Mouse (Mus musculus): ENCODE measurements at regions not wholly inside any gene's neighbourhood (a gene's known extent, or its start where the extent isn't known, plus 50 kb on each side); places are given as distances from the start of the nearest gene placed in this dataset.

GRCm38 (mm10) chr13:45204856-45205255, 126.4 kb downstream of the Gm9817 start:
- dilution Hi-C loops (cut with MboI; ENCODE audit: extremely low pct_ligation_motif_present, extremely low pct_unique_long_range_greater_than_20kb, low sequenced_read_pairs), result no loop called here
- H3K4me3 ChIP-seq (replicated peaks in 1 of 3; ENCODE audit: low read depth in 2 of 3, low read length in 2 of 3, poor library complexity in 1 of 3), result no peak overlapping the region

GRCm38 (mm10) chr13:45208540-45209197, 130.2 kb downstream of the Gm9817 start:
- in situ Hi-C loops (cut with MboI; ENCODE audit: low pct_ligation_motif_present, low pct_unique_long_range_greater_than_20kb, low sequenced_read_pairs) (no loop called here), dilution Hi-C loops (cut with MboI; ENCODE audit: extremely low pct_ligation_motif_present, extremely low pct_unique_long_range_greater_than_20kb, low sequenced_read_pairs) (no loop called here)
- H3K4me1 ChIP-seq (ENCODE audit: control insufficient read depth in 1 of 2, insufficient read depth in 2 of 2), result peaks cover 5 to 6% of the 10 kb centered on the region in 2 experiments; a peak in 3 of 4 replicates
- no peak for DNase-seq (ENCODE audit: extremely low read depth)
- no peaks in the 10 kb centered on the region for H3K36me3 ChIP-seq (replicated peaks in 1 of 2; ENCODE audit: control insufficient read depth in 1 of 2, insufficient read depth in 1 of 2, low read length in 1 of 2)
- H3K27me3 ChIP-seq (replicated peaks), result no peaks in the 10 kb centered on the region
- H3K9me3 ChIP-seq (replicated peaks; ENCODE audit: low read length), result no peaks in the 10 kb centered on the region
- H3K27ac ChIP-seq (ENCODE audit: insufficient read depth, low read depth), result no peak overlapping the region
- no peak overlapping the region for H3K4me2 ChIP-seq (ENCODE audit: insufficient read depth, low read depth, poor library complexity, severe bottlenecking)
- H3K79me2 ChIP-seq (replicated peaks; ENCODE audit: control insufficient read depth, extremely low read depth, insufficient read depth, poor library complexity, severe bottlenecking), result no peaks in the 10 kb centered on the region
- H3K9ac ChIP-seq (ENCODE audit: insufficient read depth, low read depth), result no peak overlapping the region
- no peak overlapping the region for H3K4me3 ChIP-seq (replicated peaks in 1 of 3; ENCODE audit: low read depth in 2 of 3, low read length in 2 of 3, poor library complexity in 1 of 3)
- no peak for TF ChIP-seq UBTF (IDR thresholded peaks at IDR 0.05; ENCODE audit: low read depth, low read length)
- TF ChIP-seq POLR2A (IDR thresholded peaks at IDR 0.05; ENCODE audit: low read depth, low read length), result no peak
- TF ChIP-seq ZC3H11A (IDR thresholded peaks at IDR 0.05; ENCODE audit: low read depth, low read length), result no peak
- no peak for TF ChIP-seq MAFK (IDR thresholded peaks at IDR 0.05; ENCODE audit: insufficient replicate concordance, low read length)
- no peak for TF ChIP-seq IRF4 (IDR thresholded peaks at IDR 0.05; ENCODE audit: low read depth, low read length)

More at GRCm38 (mm10) chr13:45204856-45205255, 126.4 kb downstream of the Gm9817 start:
- in situ Hi-C loops (cut with MboI; ENCODE audit: low pct_ligation_motif_present, low pct_unique_long_range_greater_than_20kb, low sequenced_read_pairs), result no loop called here
- H3K4me2 ChIP-seq (ENCODE audit: insufficient read depth, low read depth, poor library complexity, severe bottlenecking), result no peak overlapping the region
- H3K79me2 ChIP-seq (replicated peaks; ENCODE audit: control insufficient read depth, extremely low read depth, insufficient read depth, poor library complexity, severe bottlenecking), result no peaks in the 10 kb centered on the region
- no peaks in the 10 kb centered on the region for H3K4me1 ChIP-seq (ENCODE audit: control insufficient read depth in 1 of 2, insufficient read depth in 2 of 2)
- H3K9me3 ChIP-seq (replicated peaks; ENCODE audit: low read length), result no peaks in the 10 kb centered on the region
- TF ChIP-seq JUND (conservative IDR thresholded peaks at IDR 0.05; ENCODE audit: low read depth, low read length) (no peak), NELFE (IDR thresholded peaks at IDR 0.05; ENCODE audit: low read depth, low read length) (no peak), MYC (IDR thresholded peaks at IDR 0.05; ENCODE audit: low read depth, low read length) (no peak)
- no peak overlapping the region for H3K9ac ChIP-seq (ENCODE audit: insufficient read depth, low read depth)
- H3K27ac ChIP-seq (ENCODE audit: insufficient read depth, low read depth), result no peak overlapping the region
- no peaks in the 10 kb centered on the region for H3K36me3 ChIP-seq (replicated peaks in 1 of 2; ENCODE audit: control insufficient read depth in 1 of 2, insufficient read depth in 1 of 2, low read length in 1 of 2)
- H3K27me3 ChIP-seq (replicated peaks), result no peaks in the 10 kb centered on the region
- DNase-seq (ENCODE audit: extremely low read depth), result no peak

GRCm38 (mm10) chr13:45211241-45211640, 132.7 kb downstream of the Gm9817 start:
- dilution Hi-C loops (cut with MboI; ENCODE audit: extremely low pct_ligation_motif_present, extremely low pct_unique_long_range_greater_than_20kb, low sequenced_read_pairs), result no loop called here
- TF ChIP-seq USF1 (IDR thresholded peaks at IDR 0.05; ENCODE audit: low read depth, low read length), result no peak
- no peak for TF ChIP-seq POLR2A (IDR thresholded peaks at IDR 0.05; ENCODE audit: low read depth, low read length)
- no peak for TF ChIP-seq TCF12 (IDR thresholded peaks at IDR 0.05; ENCODE audit: low read depth, low read length)
- TF ChIP-seq SMC3 (IDR thresholded peaks at IDR 0.05; ENCODE audit: low read depth, low read length), result no peak
- no peak for TF ChIP-seq KAT2A (IDR thresholded peaks at IDR 0.05; ENCODE audit: insufficient replicate concordance, low read length)
- TF ChIP-seq E2F4 (IDR thresholded peaks at IDR 0.05; ENCODE audit: insufficient replicate concordance, low read depth, low read length), result no peak

More at GRCm38 (mm10) chr13:45211241-45211640, 132.7 kb downstream of the Gm9817 start:
- Histone ChIP-seq H3K79me2 (replicated peaks; ENCODE audit: control insufficient read depth, extremely low read depth, insufficient read depth, poor library complexity, severe bottlenecking) (no peaks in the 10 kb centered on the region), H3K27me3 (replicated peaks) (no peaks in the 10 kb centered on the region), H3K9me3 (replicated peaks; ENCODE audit: low read length) (no peaks in the 10 kb centered on the region), H3K36me3 (replicated peaks in 1 of 2; ENCODE audit: control insufficient read depth in 1 of 2, insufficient read depth in 1 of 2, low read length in 1 of 2) (no peaks in the 10 kb centered on the region), H3K4me2 (ENCODE audit: insufficient read depth, low read depth, poor library complexity, severe bottlenecking) (no peak overlapping the region), H3K27ac (ENCODE audit: insufficient read depth, low read depth) (no peak overlapping the region), H3K4me3 (replicated peaks in 1 of 3; ENCODE audit: low read depth in 2 of 3, low read length in 2 of 3, poor library complexity in 1 of 3) (no peak overlapping the region), H3K4me1 (ENCODE audit: control insufficient read depth in 1 of 2, insufficient read depth in 2 of 2) (peaks cover 5 to 6% of the 10 kb centered on the region in 2 experiments; a peak in 3 of 4 replicates), H3K9ac (ENCODE audit: insufficient read depth, low read depth) (no peak overlapping the region)
- in situ Hi-C loops (cut with MboI; ENCODE audit: low pct_ligation_motif_present, low pct_unique_long_range_greater_than_20kb, low sequenced_read_pairs), result no loop called here
- no peak for DNase-seq (ENCODE audit: extremely low read depth)

All from CH12.LX (cell line).